Mouse (Mus musculus) frontal cortex, postnatal 25 days (tissue): ENCODE results near the gene 2510009E07Rik.
"Not testable (repeated sequence)": the region's sequence is repeated elsewhere in the genome, so short reads cannot be mapped to it uniquely, and the experiment has no call there.

Source experiments
- DNase-seq, 2 experiments: peaks; one replicate each; pipeline ENCODE4 v3.0.0; 2022; ENCODE audit warnings: low spot score in 2 of 2

2510009E07Rik gene

DNA sequence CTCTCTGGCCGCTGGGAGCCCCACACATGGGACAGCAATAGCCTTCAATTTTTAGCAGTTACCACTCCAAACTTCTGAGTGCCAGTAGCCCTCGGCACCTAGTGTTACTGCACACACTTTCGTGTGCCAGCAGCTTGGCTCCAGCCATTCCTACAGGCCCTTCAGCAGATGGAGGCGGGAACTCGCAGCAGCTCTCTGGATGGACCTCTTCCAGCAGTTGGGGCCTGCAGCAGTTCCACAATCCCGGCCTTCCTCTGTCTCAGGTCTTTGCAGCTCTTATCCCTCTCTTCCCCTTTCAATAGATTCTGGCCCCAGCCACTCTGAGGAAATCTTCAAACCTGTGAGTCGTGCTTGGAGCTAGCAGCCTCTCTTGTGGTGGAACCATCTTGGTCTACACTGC, 17.7 kb downstream of the 2510009E07Rik start:
- DNase-seq: no peak

DNA sequence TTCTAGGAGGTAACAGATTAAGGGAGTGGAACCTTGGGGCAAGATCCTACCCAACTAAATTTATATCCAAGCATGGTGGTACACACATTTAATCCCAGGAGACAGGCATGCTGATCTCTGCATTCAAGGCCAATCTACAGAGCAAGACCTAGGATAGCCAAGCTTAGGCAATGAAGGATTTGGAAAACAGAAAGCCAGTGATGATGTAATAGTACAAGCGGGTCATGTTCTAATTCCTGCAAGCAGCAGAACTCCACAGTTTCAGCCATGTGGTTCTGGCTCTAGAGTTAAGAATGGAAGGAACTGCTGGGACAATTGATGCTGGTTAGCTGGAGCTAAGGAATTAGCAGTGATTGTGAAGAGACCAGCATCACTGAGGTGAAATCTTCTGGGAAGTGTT, 20.8 kb downstream of the 2510009E07Rik start:
- DNase-seq: not testable (repeated sequence)

DNA sequence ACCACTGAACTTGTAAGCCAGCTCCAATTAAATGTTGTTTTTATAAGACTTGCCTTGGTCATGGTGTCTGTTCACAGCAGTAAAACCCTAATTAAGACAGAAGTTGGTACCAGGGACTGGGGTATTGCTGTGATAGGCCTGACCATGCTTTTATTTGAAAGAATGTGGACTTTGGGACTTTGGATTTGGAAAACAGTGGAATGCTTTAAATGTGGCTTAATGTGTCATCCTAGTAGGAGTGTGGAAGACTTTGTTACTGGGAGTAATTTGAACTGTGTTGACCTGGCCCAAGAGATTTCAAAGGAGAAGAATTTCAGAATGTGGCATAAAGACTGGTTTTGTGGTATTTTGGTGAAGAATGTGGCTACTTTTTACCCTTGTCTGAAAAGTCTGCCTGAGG, 21.4 kb downstream of the 2510009E07Rik start:
- not testable (repeated sequence) for DNase-seq

DNA sequence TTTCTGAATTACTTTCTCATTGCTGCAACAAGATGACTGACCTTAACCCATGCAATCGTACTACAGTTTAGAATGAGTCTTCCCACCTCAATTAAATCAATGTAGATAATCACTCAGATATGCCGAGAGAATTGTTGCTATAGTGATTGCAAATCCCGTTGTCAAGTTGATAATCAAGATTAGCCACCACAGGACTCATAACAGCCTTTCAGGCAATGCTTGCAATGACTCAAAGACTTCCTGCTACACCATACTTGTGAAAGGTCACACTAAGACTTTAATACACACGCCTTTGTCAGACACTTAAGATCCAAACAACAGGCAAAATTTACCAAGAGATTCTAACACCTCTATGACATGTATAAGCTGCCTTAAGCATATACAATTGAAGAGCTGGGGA, 22.6 kb downstream of the 2510009E07Rik start:
- no peak for DNase-seq

DNA sequence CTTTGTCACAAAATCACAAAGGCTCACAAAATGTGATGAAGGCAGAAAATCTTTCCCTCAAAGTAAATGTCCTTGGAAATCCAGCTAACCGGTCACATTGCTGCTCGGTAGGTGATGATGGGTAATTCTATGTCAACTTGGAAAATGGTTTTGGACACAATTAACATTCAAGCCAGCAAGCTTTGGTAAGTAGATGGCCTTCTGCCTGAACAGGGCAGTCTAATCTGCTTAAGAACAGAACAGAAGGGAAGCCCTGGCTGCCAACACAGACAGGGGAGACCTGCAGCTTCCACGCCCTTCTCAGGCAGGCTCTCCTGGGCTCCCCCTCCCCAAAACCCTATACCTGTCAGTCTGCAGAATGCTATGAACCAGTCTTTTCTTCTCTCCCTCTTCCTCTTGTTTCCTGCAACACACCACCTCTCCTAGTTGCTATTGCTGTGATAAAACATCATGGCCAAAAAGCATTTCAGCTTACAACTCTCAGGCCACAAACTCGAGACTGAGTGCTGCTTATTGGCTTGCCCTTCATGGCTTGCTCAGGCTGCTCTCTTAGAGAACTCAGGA, 29.0 kb downstream of the 2510009E07Rik start:
- DNase-seq: no peak

DNA sequence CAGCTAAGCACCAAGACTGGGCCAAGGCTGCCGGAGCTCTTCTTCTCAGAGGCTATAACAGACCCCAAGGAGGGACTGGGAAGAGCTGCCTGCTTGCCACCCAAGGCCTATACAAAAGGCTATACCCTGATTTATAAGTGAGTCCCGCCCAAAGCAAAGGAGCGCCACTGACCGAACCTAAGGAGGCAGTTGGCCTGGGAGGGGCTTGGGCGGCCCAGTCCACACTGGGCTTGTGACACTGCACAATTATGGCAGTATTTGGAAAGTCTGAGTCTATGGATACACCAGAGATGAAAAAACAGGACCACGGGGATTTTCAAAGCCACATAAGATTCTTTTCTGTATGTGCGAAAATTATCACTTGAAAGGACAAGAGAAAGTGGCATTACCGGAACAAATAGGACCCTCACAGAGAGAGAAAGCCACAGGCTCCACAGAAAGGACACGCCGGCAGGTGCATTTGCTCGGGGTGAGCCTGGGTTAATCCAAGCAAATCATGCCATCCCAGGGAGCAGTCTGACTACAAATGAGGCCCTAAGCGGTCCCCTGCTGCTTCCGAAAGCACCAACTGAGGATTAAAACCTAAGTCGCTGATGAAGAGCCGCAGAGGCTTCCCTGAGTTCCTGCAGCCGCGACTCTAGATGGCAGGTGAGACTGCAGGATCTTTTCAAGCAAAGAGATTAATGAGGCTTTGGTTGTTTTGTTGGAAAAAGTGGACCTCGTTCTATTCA, 29.7 kb downstream of the 2510009E07Rik start:
- no peak for DNase-seq

DNA sequence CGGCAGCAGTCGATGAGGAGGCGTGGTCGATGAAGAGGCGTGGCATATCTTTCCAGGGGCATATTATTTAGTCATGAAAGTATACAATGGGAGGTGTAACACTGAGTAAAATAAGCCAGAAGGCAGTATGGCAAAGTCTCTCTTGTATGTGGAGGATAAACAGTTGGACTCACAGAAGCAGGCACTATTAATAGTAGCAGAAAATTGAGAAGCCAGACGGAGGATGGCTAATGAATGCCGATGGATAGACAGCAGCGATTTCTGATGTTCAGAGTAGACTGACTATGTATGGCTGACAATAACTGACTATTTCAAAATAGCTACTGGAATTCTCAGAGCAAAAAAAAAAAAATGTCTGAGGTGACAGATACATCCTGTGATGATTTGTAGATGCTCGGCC, 38.5 kb downstream of the 2510009E07Rik start:
- DNase-seq: no peak

DNA sequence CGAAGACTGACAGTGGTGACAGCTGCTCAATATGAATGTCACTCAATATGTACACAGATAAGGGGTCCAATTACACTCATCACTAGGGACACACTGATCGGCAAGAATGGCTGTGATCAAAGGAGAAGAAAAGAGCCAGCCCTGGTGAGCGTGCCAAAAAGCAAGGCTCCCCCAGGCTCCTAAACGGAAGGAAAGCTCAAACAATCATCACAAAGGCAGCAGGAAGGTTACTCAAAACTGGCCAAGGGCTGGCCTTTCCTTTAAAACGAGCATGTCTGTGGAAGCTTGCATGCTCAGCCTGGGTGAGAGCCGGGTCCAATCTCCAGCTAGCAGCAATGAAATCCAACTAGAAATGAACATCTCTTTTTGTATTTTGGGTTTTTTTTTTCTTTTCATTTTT, 39.2 kb downstream of the 2510009E07Rik start:
- no peak for DNase-seq

DNA sequence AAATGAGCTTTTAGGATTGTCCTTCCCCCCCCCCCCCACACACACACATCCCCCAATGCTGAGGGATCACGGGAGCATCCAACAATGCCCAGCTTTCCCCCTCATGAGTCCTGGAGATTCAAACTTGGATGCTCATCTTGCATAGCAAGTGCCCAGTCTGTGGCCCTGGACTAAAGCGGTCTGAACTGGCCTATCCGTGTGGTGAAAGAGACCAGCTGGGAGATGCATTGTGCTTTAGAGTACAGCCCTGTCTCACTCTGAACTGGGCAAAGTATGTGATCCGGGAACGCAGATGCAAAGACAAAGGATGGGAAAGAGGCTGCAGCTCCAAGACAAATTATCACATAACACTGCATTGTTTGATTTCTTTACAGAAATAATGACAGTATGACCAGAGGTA, 40.1 kb downstream of the 2510009E07Rik start:
- no peak for DNase-seq

DNA sequence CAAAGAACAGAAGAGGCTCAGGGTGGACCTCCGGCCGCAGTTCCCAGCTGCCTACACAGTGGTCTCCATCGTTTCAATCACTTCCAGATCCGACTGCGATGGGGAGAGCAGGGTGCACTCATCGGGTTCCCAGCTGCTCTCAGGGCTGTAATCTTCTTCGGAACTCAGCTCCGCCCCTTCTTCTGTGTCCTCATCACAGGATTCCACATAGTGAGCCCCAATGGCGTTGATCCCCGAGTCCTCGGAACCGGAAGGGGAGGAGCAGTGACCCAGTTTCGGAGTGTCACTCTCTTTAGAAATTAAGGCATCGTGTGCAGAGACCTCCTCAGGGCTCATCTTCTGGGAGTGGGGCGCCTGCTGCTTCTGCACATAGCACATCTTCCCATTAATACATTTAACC, 41.3 kb downstream of the 2510009E07Rik start:
- no peak for DNase-seq

DNA sequence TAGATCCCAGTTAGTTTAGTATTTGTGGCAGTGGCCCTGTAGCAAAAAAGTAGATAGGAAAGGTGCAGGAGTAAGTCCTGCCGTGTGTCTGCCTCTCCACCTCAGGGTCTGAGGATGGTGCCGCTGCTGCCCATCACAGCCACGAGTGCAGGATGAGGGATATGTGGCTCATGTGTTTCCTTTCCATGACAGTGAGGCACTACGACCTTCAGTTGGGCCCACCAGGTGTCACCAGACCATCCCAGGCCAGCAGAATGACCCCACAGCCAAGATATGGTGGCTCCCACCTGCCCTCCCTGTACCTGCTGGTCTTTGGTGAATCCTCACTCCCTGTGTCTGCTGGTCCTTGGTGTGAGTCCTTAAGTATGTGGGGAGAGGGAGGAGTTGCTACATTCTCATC, 43.3 kb downstream of the 2510009E07Rik start:
- DNase-seq: no peak

DNA sequence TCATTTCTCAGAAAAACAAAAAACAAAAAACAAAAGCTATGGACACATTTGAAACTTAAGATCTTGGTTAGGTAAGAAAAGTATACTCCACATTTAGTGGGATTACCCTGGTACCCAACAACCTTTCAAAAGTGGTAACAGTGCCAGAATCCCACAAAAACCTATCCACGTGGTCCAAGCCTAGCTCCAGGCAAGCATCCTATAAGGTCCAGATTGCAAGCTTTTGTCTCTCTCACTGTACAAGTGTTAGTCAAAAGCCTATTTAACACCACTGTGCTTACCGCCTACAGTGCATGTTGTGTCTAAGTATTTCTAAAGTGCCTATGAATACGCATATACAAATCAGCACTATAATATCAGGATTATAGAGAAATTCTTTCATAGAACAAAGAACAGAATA, 44.2 kb downstream of the 2510009E07Rik start:
- DNase-seq: no peak

DNA sequence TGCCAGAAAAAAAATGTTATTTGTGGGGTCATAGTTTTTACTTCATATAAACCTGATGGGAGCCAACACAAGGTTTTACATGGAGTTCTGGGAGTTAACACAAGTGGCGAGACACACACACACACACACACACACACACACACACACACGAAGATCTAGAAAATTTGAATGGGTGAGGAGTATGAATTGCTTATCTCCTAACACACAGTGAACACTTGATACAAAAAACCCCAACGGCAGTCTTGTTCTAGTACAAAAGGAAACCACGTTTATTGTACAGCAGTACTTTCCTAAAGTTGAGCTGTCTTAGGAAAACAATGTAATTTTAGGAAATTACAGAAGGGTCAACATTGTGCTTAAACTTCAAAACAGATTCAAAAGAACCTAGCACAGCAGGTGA, 45.7 kb downstream of the 2510009E07Rik start:
- no peak for DNase-seq

DNA sequence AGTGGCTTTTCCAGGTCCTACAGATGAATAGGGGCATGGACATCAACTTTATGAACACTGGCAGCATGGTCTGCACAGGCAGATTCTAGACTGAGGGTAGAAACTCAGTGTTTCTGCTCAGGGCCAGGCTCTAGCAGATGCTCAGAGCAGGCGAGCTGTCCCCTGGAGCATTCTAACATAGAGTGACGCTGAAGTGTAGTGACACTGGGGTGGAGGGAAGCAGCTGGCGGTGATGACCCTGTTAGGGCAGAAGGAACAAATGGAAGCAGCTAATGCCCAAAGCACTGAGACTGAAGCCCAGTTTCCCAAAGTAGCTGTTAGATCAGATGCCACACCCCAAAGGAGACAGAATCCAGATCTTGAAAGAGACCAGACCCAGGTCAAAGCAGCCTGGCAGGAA, 48.0 kb downstream of the 2510009E07Rik start:
- DNase-seq: no peak

DNA sequence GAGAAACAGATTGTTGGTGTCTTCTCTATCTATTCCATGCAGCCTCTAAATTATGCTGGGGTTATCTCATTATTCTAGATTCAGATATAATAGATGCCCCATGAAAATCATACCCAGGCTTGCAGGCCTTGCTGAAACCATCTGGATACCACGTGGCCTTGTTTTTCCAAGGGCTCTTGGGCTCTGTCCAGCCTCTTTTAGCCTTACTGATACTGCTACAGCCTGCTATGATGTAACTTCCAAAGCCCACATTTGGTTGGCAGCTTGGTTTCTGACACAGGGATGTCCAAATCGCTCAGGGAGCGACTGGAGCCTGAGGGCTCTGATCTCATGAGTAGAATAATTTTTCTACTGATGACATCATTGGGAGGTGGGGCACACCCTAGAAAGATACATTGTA, 48.5 kb downstream of the 2510009E07Rik start:
- DNase-seq: no peak

DNA sequence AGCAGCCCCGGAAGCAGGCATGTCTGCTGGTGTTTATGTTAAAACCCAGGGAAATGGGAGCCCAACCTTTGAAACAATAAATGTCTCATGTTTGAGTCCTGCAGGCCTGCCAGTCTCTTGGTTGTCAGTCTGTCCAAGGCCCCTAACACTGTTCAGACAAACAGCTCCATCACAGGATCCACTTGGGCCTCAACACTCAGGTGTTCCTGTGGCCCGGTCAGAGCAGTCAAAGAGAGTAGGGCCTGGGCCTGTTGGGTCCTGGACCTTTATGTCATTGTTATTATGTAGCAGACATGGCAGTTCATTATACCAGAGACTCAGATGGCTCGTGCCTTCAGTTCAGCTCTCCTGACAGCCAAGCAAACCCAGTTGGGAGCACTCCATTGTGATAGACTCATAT, 49.9 kb downstream of the 2510009E07Rik start:
- no peak for DNase-seq

DNA sequence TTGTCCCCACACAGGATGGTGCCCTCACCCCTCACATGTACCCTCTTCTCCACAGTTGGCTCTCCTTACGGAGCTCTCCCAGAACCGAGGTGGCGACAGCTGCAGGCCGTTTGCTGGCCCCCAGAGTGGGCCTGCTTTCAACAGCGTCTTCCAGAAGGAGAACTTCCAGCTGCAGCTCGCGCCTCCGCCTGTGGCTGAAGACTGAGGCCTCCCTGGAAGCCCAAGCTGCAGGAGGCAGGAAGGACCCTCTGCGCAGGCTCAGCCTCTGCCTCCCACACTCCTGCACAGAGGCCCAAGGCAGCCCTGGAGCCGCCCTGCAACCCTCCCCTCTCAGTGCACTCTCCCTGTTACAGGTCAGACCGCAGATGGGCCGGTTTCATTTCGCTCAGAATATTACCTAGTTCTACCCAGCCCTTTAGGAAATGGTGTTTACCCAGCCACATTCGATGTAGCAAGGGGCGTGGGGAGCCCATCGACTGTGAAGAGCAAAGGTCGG, 50.4 kb downstream of the 2510009E07Rik start:
- no peak for DNase-seq

DNA sequence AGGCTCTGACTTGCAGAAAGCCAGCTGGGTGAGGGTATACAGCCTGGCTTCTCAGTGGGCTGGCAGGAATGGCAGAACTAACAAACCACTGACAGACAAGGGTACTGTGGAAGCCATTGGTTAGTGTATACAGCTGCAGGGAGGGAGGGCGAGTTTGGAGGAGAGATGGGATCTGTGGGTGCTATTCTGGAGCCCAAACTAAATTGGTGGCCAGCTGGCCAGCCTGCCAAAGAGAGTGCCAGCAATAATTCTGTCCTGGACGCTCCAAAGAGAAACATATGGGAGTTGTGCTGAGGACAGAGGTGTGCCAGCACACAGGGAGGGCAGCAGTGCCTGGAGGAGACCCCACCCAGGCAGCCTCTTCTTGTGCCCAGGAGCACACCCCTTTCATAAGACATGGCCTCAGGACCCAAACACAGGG, 50.8 kb downstream of the 2510009E07Rik start:
- no peak for DNase-seq

DNA sequence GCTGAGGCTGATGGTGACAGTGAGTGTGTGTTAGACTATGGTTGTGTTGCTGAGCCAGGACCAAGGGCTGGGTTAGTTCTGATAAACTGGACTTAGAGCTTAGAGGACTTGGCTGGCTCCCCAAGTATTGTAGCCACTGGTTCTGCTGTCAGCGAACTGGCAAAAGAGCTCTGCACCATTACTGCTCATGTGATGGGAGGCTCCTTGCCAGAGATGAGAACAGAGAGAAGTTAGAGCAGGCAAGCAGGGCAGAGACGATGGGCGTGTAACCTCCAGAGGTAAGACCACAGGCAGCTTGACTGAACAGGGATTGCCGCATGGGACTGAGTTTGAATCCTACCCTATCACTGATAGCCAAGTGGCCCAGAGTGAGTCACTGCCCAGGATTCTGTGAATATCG, 51.6 kb downstream of the 2510009E07Rik start:
- no peak for DNase-seq

DNA sequence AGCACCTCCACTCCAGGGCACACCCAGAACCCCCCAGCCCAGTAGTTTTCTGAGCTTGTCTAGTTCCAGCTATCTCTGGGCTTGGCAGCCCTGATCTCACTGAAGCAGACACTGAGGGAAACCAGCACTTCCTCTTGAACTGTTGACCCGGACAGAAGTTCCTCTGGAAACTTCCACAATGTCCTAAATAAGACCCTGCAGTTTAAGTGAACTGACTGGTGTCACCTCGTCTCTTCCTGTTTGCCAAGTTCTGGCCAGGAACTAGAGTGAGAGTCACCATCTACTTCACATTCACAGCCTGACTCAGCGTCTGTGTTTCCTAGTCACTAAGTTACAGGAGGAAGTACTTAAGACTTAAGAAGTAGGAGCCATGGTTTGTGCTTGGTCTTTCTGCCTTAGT, 52.5 kb downstream of the 2510009E07Rik start:
- no peak for DNase-seq

DNA sequence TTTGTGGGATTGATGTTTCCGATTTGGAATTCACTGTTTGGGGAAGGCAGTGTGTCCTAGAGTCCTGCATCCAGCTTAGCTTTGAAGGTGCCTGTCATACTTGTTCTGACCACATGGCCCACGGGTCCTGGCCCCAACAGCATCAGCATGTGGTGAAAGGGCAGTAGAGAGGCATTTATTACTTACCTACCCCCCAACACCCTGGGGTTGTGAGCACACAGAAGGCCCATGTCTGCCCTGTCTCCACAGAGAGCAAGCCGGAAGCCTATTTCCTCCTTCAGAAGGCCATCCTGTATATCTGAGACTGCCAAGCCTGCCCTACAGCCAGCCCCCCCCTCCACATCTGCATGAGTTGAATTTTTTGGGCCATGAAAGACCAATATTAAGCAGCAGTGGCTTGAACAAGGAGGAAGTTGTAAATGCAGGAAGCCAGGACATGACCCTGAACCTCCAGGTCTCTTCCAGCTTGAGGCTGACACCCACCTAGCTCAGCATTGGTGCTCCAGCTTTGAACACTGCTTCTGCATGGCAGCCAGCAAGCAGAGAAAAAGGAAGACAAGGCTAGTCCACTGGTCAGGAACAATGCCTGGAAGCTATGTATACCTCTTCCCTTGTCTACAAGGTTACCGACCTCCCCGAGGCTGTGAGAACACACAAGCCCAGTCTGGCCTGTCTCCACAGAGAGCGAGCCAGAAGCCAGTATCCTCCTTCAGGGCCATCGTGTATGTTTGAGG, 53.5 kb downstream of the 2510009E07Rik start:
- no peak for DNase-seq

DNA sequence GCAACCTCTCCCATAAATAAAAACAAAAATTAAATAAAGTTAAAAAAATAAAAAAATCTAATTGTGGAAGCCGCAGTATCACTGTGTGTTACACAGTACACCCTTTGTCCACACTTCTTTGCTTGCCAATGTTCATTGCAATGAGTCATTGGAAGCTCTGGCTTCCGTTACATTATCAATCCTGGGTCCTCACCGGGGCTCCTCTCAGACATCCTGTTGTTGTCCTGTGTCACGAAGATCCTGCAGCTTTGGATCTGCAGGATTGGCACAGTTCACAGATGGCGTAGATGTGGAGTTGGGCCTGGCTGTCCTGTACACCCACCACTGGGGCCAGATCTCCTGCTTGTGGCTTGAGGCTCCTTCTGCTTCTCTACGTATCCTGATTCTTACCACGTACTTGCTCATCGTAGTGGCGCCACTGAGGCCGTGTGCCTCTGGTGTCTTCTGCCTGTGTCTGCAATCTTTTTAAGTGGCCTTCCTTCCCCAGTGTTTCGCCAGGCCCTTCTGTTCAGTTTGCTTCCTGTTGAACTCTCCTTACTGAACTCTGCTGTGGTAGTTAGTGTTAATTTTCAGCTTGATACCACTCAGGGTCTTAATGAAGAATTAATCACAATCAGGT, 57.2 kb downstream of the 2510009E07Rik start:
- DNase-seq: no peak
